Mouse (Mus musculus): Measurements from ENCODE around the gene Mdm2.
A peak's percentile ranks its signal among the peaks of the same experiment; 100 is the strongest.
"Not testable (repeated sequence)": the region's sequence is repeated elsewhere in the genome, so short reads cannot be mapped to it uniquely, and the experiment has no call there.

Gene Mdm2

DNA sequence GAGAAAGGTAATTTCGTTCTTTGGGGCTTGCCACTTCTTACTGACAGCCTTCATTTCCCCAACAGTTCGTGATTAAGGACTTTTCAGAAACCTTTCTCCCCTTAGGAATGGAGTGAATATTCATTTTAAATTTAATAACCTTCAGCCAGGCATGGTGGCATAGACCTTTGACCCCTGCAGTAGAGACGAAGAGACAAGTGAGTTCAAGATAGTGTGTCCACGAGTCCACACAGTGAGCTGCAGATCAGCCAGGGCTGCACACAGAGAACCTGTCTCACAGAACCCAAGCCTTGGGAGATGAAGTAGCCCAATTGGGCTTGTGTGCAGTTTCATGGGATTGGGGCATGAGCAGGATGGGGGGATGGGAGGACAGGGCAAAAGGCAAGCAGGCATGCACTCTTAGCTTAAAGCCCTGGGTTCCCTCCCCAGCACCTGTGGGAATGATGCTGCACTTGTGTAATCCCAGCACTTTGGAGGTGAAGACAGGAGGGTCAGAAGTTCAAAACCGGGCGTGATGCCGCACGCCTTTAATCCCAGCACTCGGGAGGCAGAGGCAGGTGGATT, 1.7 kb upstream of the Mdm2 start:
- no peak for DNase-seq (ENCODE audit: low spot score)

DNA sequence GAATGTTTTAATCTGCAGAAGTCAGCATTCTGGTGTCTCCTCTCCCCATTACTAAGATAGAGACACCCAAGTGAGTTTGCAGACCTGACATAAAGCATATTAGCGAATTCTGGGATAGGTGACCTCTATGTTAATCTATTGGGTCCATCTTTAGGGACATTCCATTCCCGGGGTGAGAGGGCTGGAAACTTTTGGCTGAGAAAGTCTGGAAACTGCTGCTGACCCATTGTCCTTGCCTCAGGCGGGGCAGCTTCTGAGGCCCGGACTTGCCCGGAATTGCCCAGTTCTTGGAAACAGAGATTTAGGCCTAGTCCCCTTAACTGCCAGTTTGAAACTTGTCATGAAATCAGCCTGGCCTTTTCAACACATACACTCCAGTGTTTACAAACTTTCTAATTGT, 850 bp upstream of the Mdm2 start:
- no peak for DNase-seq (ENCODE audit: low spot score)

DNA sequence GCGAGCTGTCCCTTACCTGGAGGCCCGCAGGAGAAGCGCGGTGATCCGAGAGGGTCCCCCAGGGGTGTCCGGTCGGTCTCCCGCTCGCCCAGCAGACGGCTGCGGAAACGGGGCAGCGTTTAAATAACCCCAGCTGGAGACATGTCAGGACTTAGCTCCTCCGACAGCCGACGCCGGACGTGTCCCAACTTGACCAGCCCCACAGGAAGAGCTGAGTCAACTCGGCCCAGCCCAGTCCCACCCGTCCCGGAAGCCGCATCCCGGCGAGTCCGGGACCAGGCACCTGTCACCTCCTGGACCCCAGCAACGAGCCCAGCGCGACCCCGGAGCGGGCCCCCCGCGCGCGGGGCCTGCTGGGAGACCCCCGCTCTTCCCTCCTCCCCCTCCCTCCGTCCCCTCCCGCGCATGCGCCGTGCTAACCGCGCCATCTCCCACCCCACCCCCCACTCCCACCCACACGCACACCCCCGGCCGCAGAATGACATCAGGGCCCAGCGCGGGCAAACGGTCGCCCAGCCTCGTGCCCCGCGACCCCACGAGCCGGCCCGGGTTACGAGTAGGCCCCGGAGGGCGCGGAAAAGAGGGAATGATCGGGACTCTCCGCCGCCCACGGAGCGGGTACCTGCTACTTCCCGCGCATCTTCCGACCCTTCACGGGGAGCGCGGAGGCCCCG, 491 bp downstream of the Mdm2 start:
- DNase-seq (ENCODE audit: low spot score), result peak; percentile 65

DNA sequence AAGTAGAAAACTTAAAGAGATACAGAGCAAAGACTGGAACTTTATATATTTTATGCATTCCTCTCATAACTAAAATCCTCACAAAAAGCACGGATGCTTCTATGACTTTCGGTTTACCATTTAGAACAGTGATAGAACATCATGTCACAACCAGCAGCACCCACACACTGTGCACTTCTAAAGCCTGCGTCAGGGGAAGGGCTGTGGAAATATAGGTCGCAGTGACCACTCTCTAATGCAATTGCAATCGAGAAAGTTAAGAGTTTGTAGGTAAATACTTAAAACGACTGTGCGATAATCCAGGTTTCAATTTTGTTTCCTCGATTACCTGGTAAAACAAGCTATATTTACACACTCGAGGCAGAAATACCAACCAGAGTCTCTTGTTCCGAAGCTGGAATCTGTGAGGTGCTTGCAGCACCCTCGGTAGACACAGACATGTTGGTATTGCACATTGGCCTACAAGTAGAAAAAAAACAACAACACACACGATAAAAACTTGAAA, 1.2 kb downstream of the Mdm2 start:
- no peak for DNase-seq (ENCODE audit: low spot score)

DNA sequence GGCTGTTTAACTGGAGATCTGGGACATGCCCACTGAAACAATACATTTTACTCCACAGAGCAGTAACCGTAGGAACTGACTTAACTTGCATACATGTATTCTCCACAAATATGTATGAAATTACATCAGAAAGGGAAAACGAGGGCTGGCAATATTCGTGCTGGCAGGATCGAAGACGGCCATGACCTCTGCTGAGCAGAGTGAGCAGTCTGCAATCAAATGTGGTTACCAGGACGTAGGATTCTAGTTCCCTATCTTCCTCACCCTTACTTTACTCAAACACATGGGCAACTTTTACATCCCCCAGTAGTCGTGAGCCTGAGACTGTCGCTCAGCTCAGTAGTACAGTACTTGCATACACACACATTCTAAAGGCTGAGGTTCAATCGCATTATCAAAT, 1.7 kb downstream of the Mdm2 start:
- no peak for DNase-seq (ENCODE audit: low spot score)

DNA sequence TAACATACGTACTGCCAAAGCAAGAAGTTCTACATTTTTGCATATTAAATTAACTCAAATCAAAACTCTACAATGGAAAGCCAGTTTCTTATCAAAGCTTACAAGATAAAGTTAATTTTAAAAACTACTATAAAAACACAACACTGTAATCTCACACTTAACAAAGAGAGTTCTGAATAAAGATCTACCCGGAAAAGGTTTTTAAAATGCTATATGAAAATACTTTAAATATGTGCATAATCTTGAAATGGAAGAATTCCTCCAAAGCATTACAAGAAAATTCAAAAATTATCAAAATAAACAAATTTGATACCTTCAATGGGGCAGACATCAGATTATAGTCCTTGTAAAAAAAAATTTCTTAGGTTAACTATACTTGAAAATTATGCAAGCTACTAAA, 2.2 kb downstream of the Mdm2 start:
- no peak for DNase-seq (ENCODE audit: low spot score)

DNA sequence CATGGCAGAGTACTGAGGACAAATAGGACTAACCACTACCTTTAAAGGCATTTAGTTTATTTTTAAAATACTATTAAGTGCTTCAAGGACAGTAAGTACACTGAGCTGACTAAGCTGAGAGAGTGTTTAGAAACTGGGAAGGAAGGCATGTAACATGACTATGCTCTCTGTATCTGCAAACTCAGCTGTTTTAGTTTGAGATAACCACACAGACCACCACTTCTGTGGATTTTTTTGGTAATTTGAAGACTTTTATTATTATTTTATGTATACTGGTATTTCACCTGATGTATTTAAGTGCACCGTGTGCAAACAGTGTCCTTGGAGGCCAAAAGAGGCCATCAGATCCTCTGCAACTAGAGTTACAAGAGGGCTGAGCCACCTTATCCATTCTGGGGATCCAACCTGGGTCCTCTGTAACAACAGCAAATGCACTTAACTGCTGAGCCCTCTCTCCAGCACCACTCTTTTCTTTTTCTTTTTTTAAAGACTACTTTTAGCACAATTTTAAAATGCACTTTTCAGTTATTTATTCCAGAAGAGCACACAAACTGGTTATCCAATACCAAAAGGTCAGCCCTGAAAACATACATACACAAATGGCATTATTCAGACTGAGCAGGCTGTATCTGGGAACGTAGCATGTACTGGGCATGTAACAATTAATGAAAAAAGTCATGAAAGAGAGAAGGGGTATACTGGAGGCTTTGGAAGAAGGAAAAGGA, 3.3 kb downstream of the Mdm2 start:
- DNase-seq (ENCODE audit: low spot score), result no peak

DNA sequence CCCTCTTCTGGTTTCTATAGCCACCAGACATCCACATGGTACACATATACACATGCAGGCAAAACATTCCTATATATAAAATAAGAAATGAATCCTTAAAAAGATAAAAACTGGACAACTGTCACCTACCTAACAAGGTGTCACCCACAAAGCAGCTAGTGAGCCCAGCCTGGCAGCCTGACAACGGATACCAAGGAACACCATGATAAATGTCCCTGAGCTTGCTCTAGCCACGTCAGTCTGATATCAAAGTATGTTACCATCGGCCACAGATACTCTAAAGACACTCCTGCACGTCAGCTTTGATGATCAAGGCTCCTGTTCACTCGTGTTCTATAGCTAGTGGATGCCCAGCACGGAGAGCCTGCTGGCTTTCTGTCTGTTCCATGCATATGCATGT, 4.1 kb downstream of the Mdm2 start:
- DNase-seq (ENCODE audit: low spot score), result no peak

DNA sequence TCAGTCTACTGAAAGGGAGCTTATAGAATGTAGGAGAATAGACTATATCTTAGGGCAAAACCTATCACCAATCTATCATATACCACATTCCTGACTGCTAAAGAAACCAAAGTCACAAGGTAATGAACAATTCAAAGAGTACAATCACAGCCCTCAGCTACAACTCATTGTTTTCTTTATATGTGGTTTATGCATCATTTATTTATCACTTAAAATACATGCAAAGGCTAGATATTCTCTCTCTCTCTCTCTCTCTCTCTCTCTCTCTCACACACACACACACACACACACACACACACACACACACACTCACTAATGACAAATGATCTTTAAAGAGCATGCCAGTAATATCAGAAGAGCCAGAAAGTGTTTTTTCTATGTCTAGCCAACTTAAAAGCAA, 4.8 kb downstream of the Mdm2 start:
- no peak for DNase-seq (ENCODE audit: low spot score)

DNA sequence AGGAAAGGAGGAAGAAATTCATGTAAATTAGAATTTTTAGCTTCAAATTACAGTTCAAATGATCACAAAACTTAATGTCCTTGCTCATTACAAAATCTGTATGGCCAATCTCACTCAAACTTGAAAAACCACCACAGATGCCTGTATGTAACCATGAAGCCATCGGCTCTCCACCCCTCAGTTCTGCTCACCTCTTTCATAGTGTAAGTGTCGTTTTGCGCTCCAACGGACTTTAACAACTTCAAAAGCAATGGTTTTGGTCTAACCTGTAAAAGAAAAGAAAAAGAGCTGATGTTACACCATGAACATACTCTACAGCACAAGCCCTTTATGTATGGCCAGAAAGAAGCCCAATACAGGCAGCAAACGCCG, 5.6 kb downstream of the Mdm2 start:
- DNase-seq (ENCODE audit: low spot score), result no peak

DNA sequence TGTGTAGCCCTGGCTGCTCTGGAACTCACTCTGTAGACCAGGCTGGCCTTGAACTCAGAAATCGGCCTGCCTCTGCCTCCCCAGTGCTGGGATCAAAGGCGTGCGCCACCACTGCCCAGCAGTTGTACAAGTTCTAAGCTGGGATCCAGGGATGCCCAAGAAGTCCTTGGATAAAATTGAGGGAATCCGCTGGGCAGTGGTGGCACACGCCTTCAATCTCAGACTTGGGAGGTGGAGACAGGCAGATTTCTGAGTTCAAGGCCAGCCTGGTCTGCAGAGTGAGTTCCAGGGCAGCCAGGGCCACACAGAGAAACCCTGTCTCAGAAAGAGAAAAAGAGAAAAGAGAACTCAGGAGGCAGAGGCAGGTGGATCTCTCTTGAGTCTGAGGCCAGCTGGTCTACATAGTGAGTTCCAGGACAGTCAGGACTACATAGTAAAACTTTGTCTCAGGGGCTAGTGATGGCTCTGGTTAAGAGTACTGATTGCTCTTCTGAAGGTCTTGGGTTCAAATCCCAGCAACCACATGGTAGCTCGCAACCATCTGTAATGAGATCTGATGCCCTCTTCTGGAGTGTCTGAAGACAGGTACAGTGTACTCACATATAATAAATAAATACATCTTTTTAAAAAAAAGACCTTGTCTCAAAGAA, 6.1 kb downstream of the Mdm2 start:
- not testable (repeated sequence) for DNase-seq (ENCODE audit: low spot score)

DNA sequence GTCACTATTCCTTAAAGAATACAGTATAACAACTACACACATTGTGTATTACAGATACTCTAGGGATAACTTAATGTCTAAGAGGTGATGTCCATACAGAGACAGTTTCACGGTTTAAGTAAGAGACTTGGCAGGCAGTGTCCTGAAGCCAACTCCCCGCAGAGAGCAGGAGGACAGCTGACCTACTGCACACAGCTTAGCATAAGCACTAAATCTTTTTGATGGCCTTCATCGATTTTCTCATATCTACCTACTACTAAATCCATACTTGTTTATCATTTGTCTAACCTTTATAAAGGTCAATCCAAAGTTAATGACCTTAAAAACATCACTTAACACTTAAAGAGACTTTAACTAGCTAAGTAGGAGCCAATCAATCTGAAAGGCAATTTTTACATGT, 7.1 kb downstream of the Mdm2 start:
- DNase-seq (ENCODE audit: low spot score), result no peak

DNA sequence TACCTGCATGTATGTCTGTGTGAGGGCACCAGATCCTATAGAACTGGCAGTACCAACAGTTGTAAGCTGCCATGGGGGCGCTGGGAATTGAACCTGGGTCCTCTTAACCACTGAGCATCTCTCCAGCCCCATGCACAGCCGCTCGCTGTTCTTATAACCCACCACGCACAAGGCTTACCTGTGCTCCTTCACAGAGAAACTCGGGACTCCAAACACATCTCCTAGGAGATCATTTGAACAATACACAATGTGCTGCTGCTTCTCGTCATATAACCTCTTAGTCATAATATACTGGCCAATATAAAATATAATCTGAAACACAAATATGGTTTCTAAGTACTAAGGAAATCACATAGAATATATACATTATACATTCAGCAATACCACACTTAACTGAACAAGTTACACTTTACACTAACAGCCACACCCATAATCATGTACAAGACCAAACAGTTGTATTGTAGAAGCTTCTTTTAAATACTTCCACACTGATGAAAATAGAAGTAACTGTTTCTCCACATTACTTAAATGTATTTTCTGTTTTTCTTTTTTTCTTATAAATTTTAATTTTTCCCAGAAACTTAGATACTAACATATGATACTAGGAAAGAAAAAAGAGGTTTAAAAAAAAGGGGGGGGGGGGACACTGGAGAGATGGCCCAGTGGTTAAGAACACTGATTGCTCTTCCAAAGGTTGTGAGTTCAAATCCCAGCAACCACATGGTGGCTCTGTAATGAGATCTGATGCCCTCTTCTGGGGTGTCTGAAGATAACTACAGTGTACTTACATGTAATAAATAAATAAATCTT, 8.3 kb downstream of the Mdm2 start:
- DNase-seq (ENCODE audit: low spot score), result no peak

DNA sequence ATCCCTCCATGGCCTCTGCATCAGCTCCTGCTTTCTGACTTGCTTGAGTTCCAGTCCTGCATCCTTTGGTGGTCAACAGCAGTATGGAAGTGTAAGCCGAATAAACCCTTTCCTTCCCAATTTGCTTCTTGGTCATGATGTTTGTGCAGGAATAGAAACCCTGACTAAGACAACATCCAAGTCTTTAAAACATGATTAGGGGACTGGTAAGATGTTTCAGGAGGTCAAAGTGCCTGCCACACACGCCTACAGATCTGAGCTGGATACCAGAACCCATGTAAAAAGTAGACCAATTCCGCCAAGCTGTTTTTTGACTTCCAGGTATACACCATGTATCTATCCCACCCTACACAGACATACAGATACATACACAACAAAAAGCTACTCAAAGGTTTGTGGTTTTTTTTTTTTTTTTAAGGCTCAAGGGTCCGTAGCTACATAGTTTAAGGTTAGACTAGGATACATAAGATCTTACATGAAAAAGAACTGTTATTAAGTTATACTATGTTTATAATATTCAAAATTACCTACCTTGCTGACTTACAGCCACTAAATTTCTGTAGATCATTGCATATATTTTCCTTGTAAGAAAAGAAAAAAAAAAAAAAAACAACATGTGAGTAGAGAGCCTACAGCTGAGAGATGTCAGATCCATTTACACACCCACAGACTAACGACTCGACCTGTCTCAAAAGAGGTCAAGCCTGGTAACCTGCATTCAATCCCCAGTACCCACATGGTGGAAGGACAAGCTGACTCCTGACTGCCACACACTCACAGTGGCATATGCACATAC, 9.3 kb downstream of the Mdm2 start:
- DNase-seq (ENCODE audit: low spot score), result no peak

DNA sequence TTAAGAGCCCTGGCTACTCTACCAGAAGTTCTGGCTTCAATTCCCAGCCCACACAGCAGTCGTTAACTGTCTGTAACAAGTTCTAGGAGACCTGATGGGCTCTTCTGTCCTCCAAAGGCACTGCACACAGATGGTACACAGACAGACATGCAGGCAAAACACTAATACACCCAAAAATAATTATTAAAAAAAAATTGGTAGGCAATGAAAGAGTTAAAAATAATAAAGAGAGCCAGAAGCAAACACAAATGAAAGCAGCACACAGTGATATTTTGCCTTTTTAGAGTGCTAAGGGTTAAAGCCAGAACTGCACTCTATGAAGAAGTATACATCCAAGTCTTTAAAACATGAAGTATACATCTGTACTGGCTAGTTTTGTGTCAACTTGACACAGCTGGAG, 10.1 kb downstream of the Mdm2 start:
- DNase-seq (ENCODE audit: low spot score), result no peak

DNA sequence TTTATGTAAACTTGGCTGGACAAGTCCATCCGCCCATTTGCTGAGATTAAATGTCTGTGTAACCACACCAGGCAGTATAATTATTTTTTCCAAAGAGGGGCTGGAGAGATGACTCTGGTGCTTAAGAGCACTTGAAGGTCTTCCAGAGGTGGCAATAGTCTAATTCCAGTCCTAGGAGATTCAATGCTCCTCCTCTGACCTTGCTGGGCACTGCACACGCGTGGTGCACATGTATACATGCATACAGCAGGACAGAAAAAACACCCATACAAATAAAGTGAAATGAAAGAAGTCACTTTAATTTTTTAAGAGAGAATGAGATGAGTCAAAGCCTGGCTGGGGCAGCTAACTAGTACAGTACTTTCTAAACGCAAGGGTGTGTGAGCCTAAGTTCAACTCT, 10.6 kb downstream of the Mdm2 start:
- DNase-seq (ENCODE audit: low spot score), result no peak

DNA sequence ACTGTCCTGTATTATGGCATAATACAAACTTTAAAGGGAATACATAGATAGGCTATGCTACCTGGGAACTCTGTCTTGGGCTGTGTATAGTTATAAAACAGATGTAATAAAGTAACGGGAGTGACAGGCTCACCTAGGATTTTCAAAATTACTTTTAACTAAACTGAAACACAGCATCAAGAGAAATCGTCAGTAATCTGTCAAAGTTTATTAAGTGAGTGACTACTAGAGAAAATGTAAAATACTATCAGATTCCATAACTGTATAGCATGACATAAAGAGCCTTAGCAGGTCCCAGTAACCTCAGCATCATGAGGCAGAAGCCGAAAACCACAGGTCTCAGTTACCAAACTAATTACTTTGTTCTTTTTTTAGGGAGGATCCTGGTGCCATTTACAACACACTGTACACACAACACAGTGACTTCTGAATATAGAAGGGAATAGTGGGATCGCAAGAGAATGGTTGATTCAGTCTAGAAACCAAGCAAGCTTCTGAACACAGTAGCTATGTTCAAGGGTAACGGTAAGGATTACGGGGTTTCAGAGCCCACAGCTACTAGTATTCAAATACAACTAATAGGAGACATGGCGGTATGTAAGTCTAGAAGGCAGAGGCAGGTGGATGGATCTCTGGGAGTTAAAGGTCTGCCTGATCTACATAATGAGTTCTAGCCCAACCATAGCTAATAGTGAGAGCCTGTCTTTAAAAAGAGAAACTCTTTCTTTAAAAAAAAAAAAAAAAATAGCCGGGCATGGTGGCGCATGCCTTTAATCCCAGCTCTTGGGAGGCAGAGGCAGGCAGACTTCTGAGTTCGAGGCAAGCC, 12.0 kb downstream of the Mdm2 start:
- DNase-seq (ENCODE audit: low spot score), result no peak

DNA sequence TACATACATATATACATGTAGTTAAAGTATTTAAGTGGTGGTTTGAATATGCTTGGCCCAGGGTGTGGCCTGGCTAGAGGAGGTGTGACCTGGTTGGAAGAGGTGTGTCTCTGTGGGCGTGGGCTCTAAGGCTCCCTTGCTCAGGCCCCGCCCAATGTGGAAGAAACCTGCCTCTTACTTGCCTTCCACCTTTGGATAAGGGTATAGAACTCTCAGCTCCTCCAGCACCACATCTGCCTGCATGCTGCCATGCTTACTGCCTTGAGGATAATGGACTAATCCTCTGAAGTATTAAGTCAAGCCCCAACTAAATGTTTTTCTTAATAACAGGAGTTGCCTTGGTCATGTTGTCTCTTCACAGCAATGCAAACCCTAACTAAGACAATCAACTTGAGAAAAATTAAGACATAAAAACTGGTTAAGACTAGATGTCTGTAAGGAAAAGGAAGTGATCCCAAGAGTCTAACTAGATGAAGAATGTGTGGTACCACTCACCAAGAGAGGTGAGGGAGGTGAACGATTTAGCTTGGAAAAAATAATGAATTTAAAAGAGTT, 12.9 kb downstream of the Mdm2 start:
- DNase-seq (ENCODE audit: low spot score), result no peak

DNA sequence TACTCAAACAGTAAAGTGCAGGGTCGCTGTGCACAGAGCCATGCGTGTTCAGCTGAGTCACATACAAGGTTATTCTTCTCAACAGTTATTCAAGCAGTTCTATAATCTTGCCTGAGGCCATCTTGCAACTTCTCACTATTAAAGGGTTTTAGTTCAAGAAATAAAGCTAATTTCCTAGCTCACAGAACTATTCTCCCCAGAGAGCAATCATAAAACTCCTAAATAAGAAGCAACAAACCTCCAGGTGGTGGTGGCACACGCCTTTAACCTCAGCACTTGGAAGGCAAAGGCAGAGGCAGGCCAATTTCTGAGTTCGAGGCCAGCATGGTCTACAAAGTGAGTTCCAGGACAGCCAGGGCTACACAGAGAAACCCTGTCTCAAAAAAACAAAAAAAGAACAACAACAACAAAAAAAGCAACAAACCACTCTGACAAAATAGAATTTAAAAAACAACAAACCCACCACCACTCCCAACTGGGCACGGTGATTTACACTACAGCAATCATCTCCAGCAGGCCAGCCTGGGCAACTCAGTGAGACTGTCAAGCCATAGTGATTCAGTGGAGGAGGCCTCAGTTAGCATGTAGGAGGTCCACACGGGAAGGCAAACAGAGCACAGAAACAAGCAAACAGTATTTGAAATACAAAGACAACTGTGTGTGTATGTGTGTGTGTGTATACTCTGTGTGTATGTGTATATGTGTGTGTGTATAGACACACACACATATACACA, 13.6 kb downstream of the Mdm2 start:
- no peak for DNase-seq (ENCODE audit: low spot score)
